Mouse (Mus musculus): ENCODE measurements around the gene Fnip2. TPM values are rescaled to one million over a fixed set of nuclear protein-coding genes. Genes with fewer than 3 reads are reported as not detected.

Gene Fnip2
- total and polyA plus RNA-seq, 3 experiments = 0.21 to 0.71 (median 0.31) TPM

GRCm38 (mm10) chr3:79527921-79528320, 39.7 kb downstream of the Fnip2 start:
- dilution Hi-C loops (cut with MboI; ENCODE audit: extremely low pct_ligation_motif_present, extremely low pct_unique_long_range_greater_than_20kb, low sequenced_read_pairs) = no loop called here
- H3K36me3 ChIP-seq (replicated peaks in 1 of 2; ENCODE audit: control insufficient read depth in 1 of 2, insufficient read depth in 1 of 2, low read length in 1 of 2) = no peaks in the 10 kb centered on the region
- no peak overlapping the region for H3K4me3 ChIP-seq (replicated peaks in 1 of 3; ENCODE audit: low read depth in 2 of 3, low read length in 2 of 3, poor library complexity in 1 of 3)
- TF ChIP-seq KAT2A (IDR thresholded peaks at IDR 0.05; ENCODE audit: insufficient replicate concordance, low read length) (no peak), UBTF (IDR thresholded peaks at IDR 0.05; ENCODE audit: low read depth, low read length) (no peak), ZKSCAN1 (IDR thresholded peaks at IDR 0.05; ENCODE audit: borderline replicate concordance, low read depth, low read length) (no peak), TCF12 (IDR thresholded peaks at IDR 0.05; ENCODE audit: low read depth, low read length) (no peak), CHD1 (IDR thresholded peaks at IDR 0.05; ENCODE audit: low read depth, low read length) (no peak), ELF1 (IDR thresholded peaks at IDR 0.05; ENCODE audit: low read depth, low read length) (no peak), POLR2AphosphoS2 (IDR thresholded peaks at IDR 0.05; ENCODE audit: low read depth, low read length) (no peak), ZMIZ1 (IDR thresholded peaks at IDR 0.05; ENCODE audit: low read depth, low read length) (no peak), MEF2A (IDR thresholded peaks at IDR 0.05; ENCODE audit: borderline replicate concordance, low read depth, low read length) (no peak), USF1 (IDR thresholded peaks at IDR 0.05; ENCODE audit: low read depth, low read length) (no peak), BHLHE40 (IDR thresholded peaks at IDR 0.05; ENCODE audit: low read depth, low read length) (no peak)
- peaks cover 12% of the 10 kb centered on the region for H3K27me3 ChIP-seq (replicated peaks)
- no peak for DNase-seq (ENCODE audit: extremely low read depth)
- no peak overlapping the region for H3K27ac ChIP-seq (ENCODE audit: insufficient read depth, low read depth)
- H3K4me2 ChIP-seq (ENCODE audit: insufficient read depth, low read depth, poor library complexity, severe bottlenecking) = no peak overlapping the region
- peaks cover 0 to 14% of the 10 kb centered on the region in 2 experiments; a peak in 2 of 4 replicates for H3K4me1 ChIP-seq (ENCODE audit: control insufficient read depth in 1 of 2, insufficient read depth in 2 of 2)
- in situ Hi-C loops (cut with MboI; ENCODE audit: low pct_ligation_motif_present, low pct_unique_long_range_greater_than_20kb, low sequenced_read_pairs) = no loop called here
- H3K9me3 ChIP-seq (replicated peaks; ENCODE audit: low read length) = no peaks in the 10 kb centered on the region
- H3K79me2 ChIP-seq (replicated peaks; ENCODE audit: control insufficient read depth, extremely low read depth, insufficient read depth, poor library complexity, severe bottlenecking) = no peaks in the 10 kb centered on the region
- no peak overlapping the region for H3K9ac ChIP-seq (ENCODE audit: insufficient read depth, low read depth)

GRCm38 (mm10) chr3:79527521-79527920, 40.1 kb downstream of the Fnip2 start:
- in situ Hi-C loops (cut with MboI; ENCODE audit: low pct_ligation_motif_present, low pct_unique_long_range_greater_than_20kb, low sequenced_read_pairs) (no loop called here), dilution Hi-C loops (cut with MboI; ENCODE audit: extremely low pct_ligation_motif_present, extremely low pct_unique_long_range_greater_than_20kb, low sequenced_read_pairs) (no loop called here)
- DNase-seq (ENCODE audit: extremely low read depth) = no peak
- no peaks in the 10 kb centered on the region for H3K79me2 ChIP-seq (replicated peaks; ENCODE audit: control insufficient read depth, extremely low read depth, insufficient read depth, poor library complexity, severe bottlenecking)
- no peak overlapping the region for H3K27ac ChIP-seq (ENCODE audit: insufficient read depth, low read depth)
- TF ChIP-seq POLR2A (IDR thresholded peaks at IDR 0.05; ENCODE audit: low read depth, low read length) (no peak), SMC3 (IDR thresholded peaks at IDR 0.05; ENCODE audit: low read depth, low read length) (no peak), POLR2AphosphoS2 (IDR thresholded peaks at IDR 0.05; ENCODE audit: low read depth, low read length) (no peak), RAD21 (IDR thresholded peaks at IDR 0.05; ENCODE audit: low read depth, low read length) (no peak), E2F4 (IDR thresholded peaks at IDR 0.05; ENCODE audit: insufficient replicate concordance, low read depth, low read length) (no peak), NRF1 (IDR thresholded peaks at IDR 0.05; ENCODE audit: low read depth, low read length) (no peak), SIN3A (IDR thresholded peaks at IDR 0.05; ENCODE audit: low read length) (no peak), ZMIZ1 (IDR thresholded peaks at IDR 0.05; ENCODE audit: low read depth, low read length) (no peak), CHD1 (IDR thresholded peaks at IDR 0.05; ENCODE audit: low read depth, low read length) (no peak), MEF2A (IDR thresholded peaks at IDR 0.05; ENCODE audit: borderline replicate concordance, low read depth, low read length) (no peak)
- no peaks in the 10 kb centered on the region for H3K36me3 ChIP-seq (replicated peaks in 1 of 2; ENCODE audit: control insufficient read depth in 1 of 2, insufficient read depth in 1 of 2, low read length in 1 of 2)
- H3K27me3 ChIP-seq (replicated peaks) = peaks cover 12% of the 10 kb centered on the region
- H3K4me3 ChIP-seq (replicated peaks in 1 of 3; ENCODE audit: low read depth in 2 of 3, low read length in 2 of 3, poor library complexity in 1 of 3) = no peak overlapping the region
- no peaks in the 10 kb centered on the region for H3K9me3 ChIP-seq (replicated peaks; ENCODE audit: low read length)
- H3K4me2 ChIP-seq (ENCODE audit: insufficient read depth, low read depth, poor library complexity, severe bottlenecking) = no peak overlapping the region
- H3K4me1 ChIP-seq (ENCODE audit: control insufficient read depth in 1 of 2, insufficient read depth in 2 of 2) = peaks cover 0 to 14% of the 10 kb centered on the region in 2 experiments; a peak in 2 of 4 replicates
- H3K9ac ChIP-seq (ENCODE audit: insufficient read depth, low read depth) = no peak overlapping the region

Data from CH12.LX (cell line).